10 mouse cellular contexts compared by ENCODE assay signal in the genomic region with DNA sequence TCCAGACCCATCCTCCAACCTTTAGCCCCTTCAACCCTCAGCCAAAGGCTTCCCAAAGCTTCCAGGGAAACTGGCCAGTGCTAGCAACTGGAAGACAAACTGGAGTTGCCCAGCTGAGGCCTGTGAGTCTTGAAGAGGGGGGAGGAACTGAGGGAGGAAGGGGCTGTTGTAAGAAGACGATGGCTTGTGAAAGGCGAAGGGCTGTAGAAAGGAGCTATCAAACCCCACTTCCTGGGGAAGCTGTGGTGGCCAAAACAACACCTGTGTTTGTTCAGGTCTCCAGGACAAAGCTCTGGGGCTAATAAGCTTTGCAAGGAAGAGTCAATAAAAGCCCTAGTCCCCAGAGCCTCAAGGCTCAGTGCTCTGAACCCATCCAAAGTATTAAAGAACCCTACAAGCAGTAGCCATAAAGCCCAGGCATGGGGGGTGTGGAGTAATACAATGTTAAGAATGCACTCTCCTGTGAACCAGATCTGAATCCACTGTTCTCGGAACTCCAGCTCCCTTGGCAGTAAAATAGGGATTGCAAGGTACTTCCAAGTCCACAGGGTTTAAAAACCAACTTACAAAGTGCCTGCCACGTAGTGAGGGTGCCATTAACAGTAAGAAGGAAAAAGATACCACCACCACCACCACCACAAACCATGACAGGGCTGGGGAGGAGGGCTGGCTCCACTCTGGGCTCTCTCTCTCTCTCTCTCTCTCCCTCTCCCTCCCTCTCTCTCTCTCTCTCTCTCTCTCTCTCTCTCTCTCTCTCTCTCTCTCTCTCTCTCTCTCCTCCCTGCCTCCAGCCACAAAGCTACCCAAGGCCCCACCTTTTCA. TPM values are rescaled to one million over a fixed set of nuclear protein-coding genes. Genes with fewer than 3 reads are reported as not detected.
DNase-seq lines count a peak whose midpoint lies in the region; ATAC-seq and TF ChIP-seq lines count a peak whose summit lies in the region.
"Had no signal": no experiment of that assay in that cellular context is flagged by ENCODE, and none has a peak within 500 bp of the region (broad histone marks: within the 10 kb centered on the region; RNA-seq: fewer than 3 reads in every experiment).

No protein-coding gene starts in this region.

- H3K4me2 ChIP-seq in heart, postnatal 0 days (ENCODE audit: low read depth, low read length): no peak overlapping the region
- H3K4me2 ChIP-seq in stomach, embryonic 16.5 days (ENCODE audit: low read depth, low read length): no peak overlapping the region
- H3K4me2 ChIP-seq: neural tube, embryonic 13.5 days had no signal

- no peaks in the 10 kb centered on the region for H3K27me3 ChIP-seq in heart, postnatal 0 days (ENCODE audit: control insufficient read depth, insufficient read depth, low read length)
- no peaks in the 10 kb centered on the region; the same call in 1 of the 2 replicates for H3K27me3 ChIP-seq in thymus, adult 2 months (ENCODE audit: control insufficient read depth, insufficient read depth, low read length)
- H3K27me3 ChIP-seq in stomach, embryonic 16.5 days (ENCODE audit: control insufficient read depth, insufficient read depth, low read length): no peaks in the 10 kb centered on the region
- H3K27me3 ChIP-seq: neural tube, embryonic 13.5 days had no signal

- H3K9ac ChIP-seq in heart, postnatal 0 days (replicated peaks; ENCODE audit: low read depth, low read length): no peak overlapping the region; the same call in 1 of the 2 replicates
- H3K9ac ChIP-seq in stomach, embryonic 16.5 days (ENCODE audit: low read length): no peak overlapping the region
- H3K9ac ChIP-seq: neural tube, embryonic 13.5 days had no signal

- no peak for TF ChIP-seq POLR2A in thymus, adult 2 months (IDR thresholded peaks at IDR 0.05; ENCODE audit: control insufficient read depth, extremely low read depth, insufficient read depth, low read length, poor library complexity)

- no peak for DNase-seq in heart, postnatal 0 days (ENCODE audit: low spot score)
- DNase-seq in heart, adult 8-10 months (ENCODE audit: low spot score): no peak
- peak; percentile 26 for DNase-seq in thymus, adult 2 months
- DNase-seq in thymus, adult 18-20 months: no peak
- no peak for DNase-seq in layer of hippocampus, adult 9-11 months
- no peak for DNase-seq in urinary bladder, postnatal 14 days (ENCODE audit: low spot score)

- peaks cover 62% of the 10 kb centered on the region for H3K4me1 ChIP-seq in heart, postnatal 0 days (ENCODE audit: control insufficient read depth, insufficient read depth)
- H3K4me1 ChIP-seq in thymus, adult 2 months (replicated peaks; ENCODE audit: control insufficient read depth, insufficient read depth, low read length): peaks cover 52% of the 10 kb centered on the region
- H3K4me1 ChIP-seq in stomach, embryonic 16.5 days (ENCODE audit: control insufficient read depth, insufficient read depth, low read length): peaks cover 59% of the 10 kb centered on the region

- ATAC-seq in heart, postnatal 0 days (ENCODE audit: insufficient read depth, low read depth): no peak
- peak; percentile 50 to 57; a peak in 2 of 4 replicates for ATAC-seq in hematopoietic stem cell, adult 5-6 weeks (replicated peaks in 1 of 2; ENCODE audit: insufficient read depth in 1 of 2, low FRiP score in 2 of 2, low TSS enrichment in 1 of 2, low read depth in 1 of 2, poor library complexity in 2 of 2, severe bottlenecking in 2 of 2)
- no peak for ATAC-seq in stomach, embryonic 16.5 days (ENCODE audit: insufficient read depth, low FRiP score)

- 40% methylated on average over 4 of the region's 4 CpGs for WGBS in heart, postnatal 0 days
- 14% methylated on average over 4 of the region's 4 CpGs for WGBS in thymus, adult 2 months
- 47% methylated on average over 4 of the region's 4 CpGs for WGBS in stomach, embryonic 16.5 days

- no peaks in the 10 kb centered on the region for H3K9me3 ChIP-seq in heart, postnatal 0 days (replicated peaks; ENCODE audit: control insufficient read depth, low read length)
- H3K9me3 ChIP-seq in stomach, embryonic 16.5 days (replicated peaks; ENCODE audit: control insufficient read depth, low read length): no peaks in the 10 kb centered on the region
- H3K9me3 ChIP-seq: neural tube, embryonic 13.5 days had no signal

- no peak overlapping the region for H3K4me3 ChIP-seq in heart, postnatal 0 days (ENCODE audit: low read depth, low read length)
- no peak overlapping the region for H3K4me3 ChIP-seq in thymus, adult 2 months (ENCODE audit: control insufficient read depth, insufficient read depth, low read length)
- H3K4me3 ChIP-seq in stomach, embryonic 16.5 days (replicated peaks; ENCODE audit: low read length): no peak overlapping the region
- H3K4me3 ChIP-seq: layer of hippocampus, adult 2 months; neural tube, embryonic 13.5 days had no signal

- no peak for TF ChIP-seq CTCF in heart, postnatal 0 days (IDR thresholded peaks at IDR 0.05; ENCODE audit: low read depth)
- TF ChIP-seq CTCF in thymus, adult 2 months (IDR thresholded peaks at IDR 0.05; ENCODE audit: borderline replicate concordance, control insufficient read depth, extremely low read depth, insufficient read depth, low read length, poor library complexity): no peak

- no peak for TF ChIP-seq EP300 in heart, postnatal 0 days (IDR thresholded peaks at IDR 0.05; ENCODE audit: low read depth)

- H3K36me3 ChIP-seq in heart, postnatal 0 days (replicated peaks; ENCODE audit: control insufficient read depth, insufficient read depth, low read length): peaks cover 9% of the 10 kb centered on the region
- peaks cover 12% of the 10 kb centered on the region for H3K36me3 ChIP-seq in thymus, adult 2 months (ENCODE audit: control insufficient read depth, insufficient read depth, low read length)
- H3K36me3 ChIP-seq in stomach, embryonic 16.5 days (ENCODE audit: control insufficient read depth, insufficient read depth, low read length): no peaks in the 10 kb centered on the region

- peak overlapping the region; percentile 36; the same call in 1 of the 2 replicates for H3K27ac ChIP-seq in heart, postnatal 0 days (ENCODE audit: low read depth)
- H3K27ac ChIP-seq in thymus, adult 2 months (ENCODE audit: control insufficient read depth, insufficient read depth, low read length): peak overlapping the region; percentile 59
- H3K27ac ChIP-seq in stomach, embryonic 16.5 days (ENCODE audit: low read length): peak overlapping the region; percentile 56
- H3K27ac ChIP-seq: layer of hippocampus, adult 2 months; neural tube, embryonic 13.5 days had no signal

RNA-seq across cellular contexts. Expression of a gene that starts 49.2 kb away (rescaled TPM):
- total RNA-seq in heart, postnatal 0 days (2014; rRNA removed; ENCODE audit: low replicate concordance): 53.0 and 85.3 TPM in 2 replicates
- polyA plus RNA-seq in heart, postnatal 0 days (2015; fragmentation: Nextera tagmentation; extraction: Ambion mirVana): 13.8 and 15.7 TPM in 2 replicates
- 10 to 100 TPM; 22.6 to 26.7 (median 26.0) TPM for total RNA-seq in heart, adult 8-10 months (2022)
- 153 and 158 TPM in 2 replicates for polyA plus RNA-seq in thymus, adult 2 months (2012; rRNA removed)
- total RNA-seq in hematopoietic stem cell, adult 5-6 weeks (2017): 19.7 and 33.1 TPM in 2 replicates
- 51.2 and 52.7 TPM in 2 replicates for polyA plus RNA-seq in stomach, embryonic 16.5 days (2015; fragmentation: Nextera tagmentation; extraction: Ambion mirVana)

Comparison
In these comparisons a context has a peak if more than half of its experiments do, and no peak if none do; other contexts are left out.
1. ATAC-seq: peak in hematopoietic stem cell, adult 5-6 weeks (2 of 2); none in heart, postnatal 0 days (single experiment) and stomach, embryonic 16.5 days (single experiment).
2. Peak in every context shown above with its lines, with median percentiles within 50 percentile points of each other: H3K27ac ChIP-seq.